Mouse (Mus musculus) layer of hippocampus, postnatal 14 days (tissue): ENCODE data around the gene Gm614. TPM values are rescaled to one million over a fixed set of nuclear protein-coding genes. Genes with fewer than 3 reads are reported as not detected.
A peak's percentile ranks its signal among the peaks of the same experiment; 100 is the strongest.

Source experiments
- DNase-seq, 2 experiments: peaks; one replicate each; pipeline ENCODE4 v3.0.0; 2021 to 2022; ENCODE audit warnings: low spot score in 2 of 2, mixed read lengths in 1 of 2
- long read RNA-seq, 2 experiments: library from polyadenylated mRNA; stranded (forward); transcript quantifications; one replicate each; pipeline ENCODE4 v2.0.0; 2021
- total RNA-seq, 2 experiments: library from RNA; stranded (reverse); gene quantifications; 2 replicates each; pipeline ENCODE4 v1.2.3; 2021

The Gm614 gene
- not detected for total RNA-seq
- long read RNA-seq, experiment 1 = 0 reads
- long read RNA-seq, experiment 2 = 0 reads

- no peak for DNase-seq
These were observed at the start of gene Gm614 for GRCm38 (mm10) chrX:101263892-101264291. Gene Gm614 (minus strand): TSS chrX:101263992.

GRCm38 (mm10) chrX:101309299-101309698 lies 45.5 kb upstream of the Gm614 start:
- no peak for DNase-seq

- no peak for DNase-seq
These were observed 40.9 kb upstream of the Gm614 start for GRCm38 (mm10) chrX:101304646-101305045.

- DNase-seq = no peak
These were observed 37.9 kb upstream of the Gm614 start for GRCm38 (mm10) chrX:101301654-101302053.

GRCm38 (mm10) chrX:101300427-101301030 lies 36.7 kb upstream of the Gm614 start:
- DNase-seq = no peak

GRCm38 (mm10) chrX:101299473-101300426 lies 36.0 kb upstream of the Gm614 start:
- DNase-seq = peak in 1 of 2 experiments; percentile 52

GRCm38 (mm10) chrX:101299055-101299454 lies 35.3 kb upstream of the Gm614 start, which contains the start of gene Nlgn3:
Gene Nlgn3 (plus strand): TSS chrX:101299168.
- no peak for DNase-seq

GRCm38 (mm10) chrX:101290111-101290510 lies 26.3 kb upstream of the Gm614 start:
- DNase-seq = no peak

GRCm38 (mm10) chrX:101289037-101289436 lies 25.2 kb upstream of the Gm614 start:
- DNase-seq = no peak

GRCm38 (mm10) chrX:101288432-101288831 lies 24.6 kb upstream of the Gm614 start:
- no peak for DNase-seq

GRCm38 (mm10) chrX:101287543-101287942 lies 23.8 kb upstream of the Gm614 start:
- no peak for DNase-seq

GRCm38 (mm10) chrX:101285953-101286670 lies 22.3 kb upstream of the Gm614 start:
- no peak for DNase-seq

- peak; percentile 28 to 53 for DNase-seq
These were observed 21.7 kb upstream of the Gm614 start for GRCm38 (mm10) chrX:101285534-101285933.

- DNase-seq = no peak
These were observed 19.0 kb upstream of the Gm614 start for GRCm38 (mm10) chrX:101282813-101283212.

GRCm38 (mm10) chrX:101273875-101274738 lies 10.3 kb upstream of the Gm614 start, which contains the start of gene Med12:
Gene Med12 (plus strand): TSS chrX:101274030.
- DNase-seq = peak; percentile 71 to 82

GRCm38 (mm10) chrX:101273410-101273809 lies 9.6 kb upstream of the Gm614 start:
- DNase-seq = no peak

GRCm38 (mm10) chrX:101268755-101269124 lies 4.9 kb upstream of the Gm614 start, which contains the start of gene Gm20489:
Gene Gm20489 (minus strand): TSS chrX:101269023.
- DNase-seq = no peak

- DNase-seq = no peak
These were observed 4.4 kb upstream of the Gm614 start, which contains the start of gene Il2rg for GRCm38 (mm10) chrX:101268025-101268754. Gene Il2rg (minus strand): TSS chrX:101268255.

GRCm38 (mm10) chrX:101266631-101267030 lies 2.8 kb upstream of the Gm614 start:
- no peak for DNase-seq
